Mouse (Mus musculus): ENCODE results near the gene Cd22.
"Not testable (repeated sequence)": the region's sequence is repeated elsewhere in the genome, so short reads cannot be mapped to it uniquely, and the experiment has no call there.

The Cd22 gene

DNA sequence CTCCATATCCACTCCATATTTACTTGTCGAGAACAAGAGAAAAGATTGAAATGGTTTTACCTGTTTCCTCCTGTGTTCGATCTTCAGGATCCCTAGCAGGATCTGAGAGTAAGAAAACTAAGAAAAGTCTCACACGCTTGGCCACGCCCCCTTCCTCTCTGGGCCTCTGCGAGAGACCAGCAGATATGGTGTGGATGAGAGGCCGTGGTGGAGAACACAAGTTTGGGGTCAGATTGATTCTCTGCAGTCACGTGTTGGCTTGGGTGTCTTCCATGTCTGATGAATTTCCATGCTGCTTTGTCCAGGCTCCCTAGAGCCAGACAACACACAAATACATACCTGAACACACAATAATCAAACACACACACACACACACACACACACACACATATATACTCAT is at the start of gene Cd22:
TSS of gene Cd22 (minus strand) at position 167 of the 400 bp plus-strand sequence.
- DNase-seq (ENCODE audit: low spot score): no peak

DNA sequence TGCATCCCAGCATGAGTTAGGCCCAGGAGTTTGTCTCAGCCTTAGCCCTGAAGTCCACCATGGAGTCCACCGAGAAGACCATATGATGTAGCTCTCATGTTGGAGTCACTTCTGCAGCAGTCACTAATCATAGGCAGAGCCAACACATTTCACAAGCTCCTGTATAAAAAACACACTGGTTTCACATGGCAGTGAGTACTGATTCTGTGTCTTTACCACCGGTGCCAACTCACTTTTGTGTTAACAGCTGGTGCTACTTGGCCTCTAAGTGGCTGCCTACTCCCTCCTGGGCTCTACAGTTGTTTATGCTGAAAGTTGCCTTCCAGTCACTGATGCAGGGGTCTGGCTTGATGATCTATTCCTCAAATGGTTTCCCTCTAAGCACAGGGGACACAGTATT is 44.4 kb upstream of the Cd22 start, which contains the start of gene Hamp2:
TSS of gene Hamp2 (minus strand) at position 101 of the 400 bp plus-strand sequence.
- DNase-seq (ENCODE audit: low spot score): not testable (repeated sequence)

DNA sequence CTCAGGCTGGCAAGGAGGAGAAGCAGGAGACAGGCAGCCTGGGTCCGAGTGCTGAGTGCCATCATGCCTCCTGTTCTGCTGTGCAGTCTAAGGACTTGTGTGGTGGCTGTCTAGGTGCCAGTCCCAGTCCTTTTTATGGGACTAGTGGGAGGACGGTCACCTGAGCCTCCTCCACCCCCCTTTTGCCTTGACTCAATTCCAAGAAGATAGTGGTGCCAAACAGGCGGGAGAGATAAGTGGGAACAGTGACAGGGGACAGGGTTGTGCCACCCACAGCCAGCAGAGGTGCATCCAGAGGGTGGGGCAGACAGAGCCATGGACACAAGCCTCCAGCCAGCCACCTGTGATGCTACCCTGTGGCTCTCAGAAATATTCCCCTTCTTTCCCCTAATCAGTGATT is 43.9 kb upstream of the Cd22 start:
- DNase-seq (ENCODE audit: low spot score): no peak

DNA sequence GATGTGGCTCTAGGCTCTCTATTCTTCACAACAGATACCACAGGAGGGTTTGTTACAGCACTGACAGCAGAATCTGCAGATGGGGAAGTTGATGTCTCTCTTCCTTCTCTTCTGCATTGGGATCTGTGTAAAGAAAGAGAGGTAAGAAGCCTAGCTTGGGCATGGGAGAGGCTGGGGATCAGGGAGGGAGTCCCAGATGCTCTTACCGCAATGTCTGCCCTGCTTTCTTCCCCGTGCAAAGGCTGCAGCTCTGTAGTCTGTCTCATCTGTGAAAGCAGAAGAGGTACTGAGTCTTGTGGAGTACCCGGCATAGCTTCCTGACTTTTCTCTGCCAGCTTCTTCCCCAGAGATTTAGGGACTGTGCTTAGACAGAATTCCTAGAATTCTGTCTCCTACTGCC is 42.3 kb upstream of the Cd22 start:
- not testable (repeated sequence) for DNase-seq (ENCODE audit: low spot score)

DNA sequence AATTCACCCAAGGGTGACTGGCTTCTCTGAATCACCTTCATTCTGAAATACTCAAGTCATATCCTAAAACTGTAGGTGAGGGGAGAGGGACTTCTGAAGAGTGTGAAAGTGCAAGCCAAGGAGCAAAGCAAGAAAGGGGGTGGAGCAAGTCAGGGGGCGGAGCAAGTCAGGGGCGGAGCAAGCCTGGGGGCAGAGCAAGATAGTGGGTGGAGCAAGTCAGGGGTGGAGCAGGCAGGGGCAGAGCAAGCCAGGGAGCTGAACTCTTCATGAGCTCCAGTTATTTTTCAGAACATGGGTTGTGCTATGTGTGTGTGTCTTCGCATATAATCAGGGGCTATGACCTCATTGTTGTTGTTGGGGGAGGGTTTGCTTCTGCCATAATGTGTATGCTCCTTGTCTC is 40.1 kb upstream of the Cd22 start:
- DNase-seq (ENCODE audit: low spot score): no peak

DNA sequence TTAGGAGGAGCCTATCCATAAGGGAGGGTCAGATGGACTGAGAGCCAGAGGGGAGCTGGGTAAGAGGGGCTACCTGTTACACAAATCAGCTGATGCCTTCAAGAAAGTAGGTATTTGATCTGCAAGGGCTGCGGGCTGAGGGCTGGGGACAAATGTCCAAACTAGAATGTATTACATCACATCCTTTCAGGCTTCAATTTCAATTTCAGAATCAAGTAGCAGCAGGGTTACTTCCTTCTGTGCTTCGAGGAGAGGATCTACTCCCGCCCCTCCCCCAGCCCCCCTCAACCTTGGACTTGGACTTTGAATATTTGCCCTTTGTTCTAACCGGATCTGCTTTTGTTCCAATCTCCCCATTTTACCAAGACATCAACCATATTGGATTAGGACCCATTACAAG is 37.1 kb upstream of the Cd22 start:
- no peak for DNase-seq (ENCODE audit: low spot score)

DNA sequence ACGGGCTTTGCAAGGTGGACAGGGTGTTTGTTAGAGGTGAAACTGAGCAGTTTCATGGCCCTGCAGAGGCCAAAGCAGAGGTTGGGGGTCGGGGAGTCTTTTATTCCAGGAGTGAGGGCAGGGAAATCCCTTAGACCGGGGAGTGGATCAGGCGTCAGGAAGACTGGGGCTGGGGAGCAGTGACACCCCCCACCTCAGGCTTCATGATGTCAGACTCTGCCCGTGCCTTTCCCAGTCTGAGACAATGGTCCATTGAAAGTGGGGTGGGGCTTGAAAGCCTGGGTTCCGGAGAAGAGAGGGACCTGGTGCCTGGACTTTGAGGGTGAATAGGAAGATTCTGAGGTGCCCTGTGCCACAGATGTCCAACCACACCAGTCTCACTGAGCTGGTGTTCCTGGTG is 36.6 kb upstream of the Cd22 start:
- DNase-seq (ENCODE audit: low spot score): no peak

DNA sequence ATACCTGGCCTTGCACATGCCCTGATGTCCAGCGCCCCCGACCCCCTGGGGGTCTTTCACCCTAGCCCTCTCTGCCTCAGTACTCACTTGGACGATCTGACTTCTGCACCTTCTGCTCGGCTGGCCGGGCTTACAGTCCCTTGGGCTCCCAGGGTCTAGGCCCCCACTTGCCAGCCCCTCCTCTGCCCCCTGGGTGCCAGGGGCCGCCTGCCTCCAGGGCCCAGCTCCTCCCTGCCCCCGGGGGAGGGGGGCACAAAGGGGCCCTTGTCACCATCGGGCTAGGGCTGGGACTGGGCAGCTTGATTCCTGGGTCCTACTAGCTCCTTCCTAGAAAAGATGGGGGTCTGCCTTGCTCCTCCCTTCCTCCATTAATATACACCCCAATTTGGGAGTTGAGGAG is 34.6 kb upstream of the Cd22 start, which contains the start of gene Mag:
TSS of gene Mag (minus strand) at position 142 of the 400 bp plus-strand sequence.
- DNase-seq (ENCODE audit: low spot score): no peak

DNA sequence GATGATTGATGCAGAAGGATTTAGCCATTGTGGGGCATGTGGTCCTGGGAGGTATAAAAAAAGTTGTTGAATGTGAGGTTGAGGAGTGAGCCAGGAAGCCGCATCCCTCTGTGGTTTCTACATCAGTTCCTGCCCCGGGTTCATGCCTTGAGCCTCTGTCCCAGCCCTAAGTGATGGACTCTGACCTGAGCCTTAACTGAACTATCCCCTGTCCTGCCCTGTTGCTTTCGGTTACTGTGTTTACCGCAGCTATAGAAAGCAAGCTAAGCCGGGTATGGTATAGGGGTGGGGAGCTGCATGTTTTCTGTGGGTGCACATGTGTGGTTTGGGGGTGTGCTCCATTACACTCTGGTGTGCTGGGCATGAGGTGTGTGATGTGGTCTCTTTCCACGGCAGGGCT is 29.6 kb upstream of the Cd22 start:
- DNase-seq (ENCODE audit: low spot score): no peak

DNA sequence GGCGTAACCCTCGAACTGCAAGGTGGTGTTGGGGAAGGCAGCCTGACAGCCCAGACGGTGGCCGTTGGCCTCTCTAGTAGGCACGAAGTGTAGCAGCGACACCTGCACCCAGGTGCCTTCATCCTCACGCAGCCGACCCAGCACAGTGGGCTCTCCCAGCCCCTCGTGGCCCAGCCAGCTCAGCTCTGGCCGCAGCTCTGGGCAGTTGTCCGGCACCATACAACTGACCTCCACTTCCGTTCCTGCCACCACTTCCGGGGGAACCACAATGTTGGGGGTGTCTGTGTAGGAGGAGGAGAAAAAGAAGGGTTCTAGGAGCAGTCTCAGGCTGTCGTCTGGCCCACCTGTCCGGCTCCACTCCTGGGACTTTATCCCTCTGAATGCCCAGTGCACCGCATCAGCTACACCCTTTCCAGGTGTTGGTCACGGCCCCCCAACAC is 28.9 kb upstream of the Cd22 start:
- no peak for DNase-seq (ENCODE audit: low spot score)

DNA sequence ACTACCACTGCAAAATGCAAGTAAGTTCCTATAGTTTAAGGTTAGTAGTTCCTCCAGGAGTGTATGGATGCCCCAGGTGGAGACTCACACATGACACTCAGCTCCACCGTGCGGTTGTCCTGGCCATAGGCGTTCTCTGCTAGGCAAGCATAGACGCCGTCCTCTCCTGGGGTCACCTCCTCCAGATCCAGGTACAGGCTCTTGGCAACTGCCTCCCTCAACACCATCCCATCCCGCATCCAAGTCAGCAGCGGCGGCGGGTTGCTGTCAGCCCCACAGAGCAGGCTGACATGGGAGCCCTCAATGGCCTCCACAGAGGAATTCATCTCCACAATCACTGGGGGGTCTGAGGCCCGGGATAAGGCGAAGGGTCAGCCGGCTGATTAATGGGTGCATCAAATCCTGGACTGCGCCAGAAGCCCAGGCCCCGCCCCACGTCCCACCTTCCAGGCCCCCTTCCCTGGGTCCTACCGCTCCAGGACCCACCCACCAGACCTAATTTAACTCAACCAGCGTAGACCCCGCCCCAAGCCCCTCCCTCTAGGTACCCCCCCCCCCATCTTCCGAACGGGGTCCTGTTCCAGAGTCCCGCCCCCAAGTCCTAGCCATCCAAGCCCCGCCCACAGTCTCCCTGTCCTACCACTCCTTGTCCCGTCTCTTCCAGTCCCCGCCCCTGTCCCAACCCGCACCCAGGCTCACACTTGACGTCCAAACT is 28.3 kb upstream of the Cd22 start:
- DNase-seq (ENCODE audit: low spot score): no peak

DNA sequence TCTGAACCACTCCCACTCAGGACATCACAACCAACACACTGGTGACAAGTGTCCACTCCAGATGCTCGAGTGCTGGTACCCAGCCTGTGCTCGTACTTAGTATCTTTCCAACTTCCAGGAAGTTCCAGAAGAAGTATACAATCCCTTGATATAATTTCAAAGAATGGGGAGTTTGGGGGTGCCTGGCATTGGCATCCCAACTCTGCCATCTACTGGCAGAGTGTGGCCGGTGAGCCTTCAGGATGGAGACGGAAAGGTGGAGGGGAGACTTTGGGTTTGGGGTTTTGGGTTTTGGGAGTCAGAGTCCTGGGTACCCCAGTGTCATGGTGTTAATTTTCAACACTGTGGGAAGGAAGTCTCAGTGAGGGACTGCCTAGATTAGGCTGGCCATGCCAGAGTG is 23.9 kb upstream of the Cd22 start:
- peak; percentile 10 for DNase-seq (ENCODE audit: low spot score)

DNA sequence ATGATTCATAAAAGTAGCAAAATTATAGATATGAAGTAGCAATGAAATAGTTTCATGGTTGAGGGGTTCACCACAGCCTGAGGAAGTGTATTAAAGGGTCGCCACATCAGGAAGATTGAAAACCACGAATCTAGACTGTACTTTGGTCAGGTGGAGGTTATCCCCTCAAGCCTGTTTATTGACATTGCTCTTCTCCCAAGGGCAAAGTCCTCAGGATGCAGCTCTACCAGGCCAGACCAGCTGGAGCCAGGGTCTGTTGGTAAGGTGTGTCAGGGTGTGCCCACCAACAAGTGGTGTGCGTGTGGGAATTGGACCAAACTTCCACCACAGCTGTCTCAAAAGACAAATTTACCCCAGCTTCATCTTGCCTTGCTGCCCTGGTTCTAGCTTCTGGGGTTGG is 15.1 kb upstream of the Cd22 start:
- DNase-seq (ENCODE audit: low spot score): no peak

DNA sequence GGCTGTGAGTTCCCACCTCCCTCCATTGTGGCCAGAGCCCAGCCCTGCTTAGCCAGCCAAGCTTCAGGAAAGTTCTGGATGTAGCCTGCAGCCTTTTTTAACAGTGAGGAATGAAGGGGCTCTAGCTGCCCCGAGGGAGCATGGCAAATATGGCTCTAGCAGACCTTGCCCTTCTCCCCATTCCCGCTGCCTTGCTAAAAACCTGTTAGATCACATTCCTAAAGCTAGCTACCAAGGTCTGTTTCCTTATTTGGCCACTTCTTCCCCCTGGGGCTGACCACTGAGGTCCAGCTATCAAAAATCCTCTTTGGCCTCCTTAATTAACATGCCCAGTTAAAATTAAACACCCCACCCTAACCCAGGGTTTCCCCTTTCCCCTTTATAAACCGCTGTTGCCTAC is 12.4 kb upstream of the Cd22 start:
- no peak for DNase-seq (ENCODE audit: low spot score)

DNA sequence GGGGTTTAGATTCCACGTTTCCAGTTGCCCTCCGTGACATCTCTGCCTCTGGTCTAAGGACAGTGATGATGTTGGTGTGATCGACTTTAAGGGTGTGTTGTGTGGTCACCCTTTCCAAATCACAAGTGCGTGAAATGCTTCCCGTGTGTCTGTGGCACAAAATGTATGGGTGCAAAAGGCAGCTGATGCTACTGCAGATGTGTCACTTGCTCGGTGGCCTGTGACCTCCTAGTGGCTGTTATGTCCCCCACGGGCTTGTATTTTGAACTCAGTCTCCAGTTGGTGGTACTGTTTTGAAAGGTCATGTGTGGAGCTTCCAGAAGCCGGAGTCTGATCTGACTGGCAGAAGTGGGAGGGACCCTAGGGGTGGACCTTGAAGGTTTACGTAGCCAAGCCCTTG is 11.6 kb upstream of the Cd22 start:
- no peak for DNase-seq (ENCODE audit: low spot score)

DNA sequence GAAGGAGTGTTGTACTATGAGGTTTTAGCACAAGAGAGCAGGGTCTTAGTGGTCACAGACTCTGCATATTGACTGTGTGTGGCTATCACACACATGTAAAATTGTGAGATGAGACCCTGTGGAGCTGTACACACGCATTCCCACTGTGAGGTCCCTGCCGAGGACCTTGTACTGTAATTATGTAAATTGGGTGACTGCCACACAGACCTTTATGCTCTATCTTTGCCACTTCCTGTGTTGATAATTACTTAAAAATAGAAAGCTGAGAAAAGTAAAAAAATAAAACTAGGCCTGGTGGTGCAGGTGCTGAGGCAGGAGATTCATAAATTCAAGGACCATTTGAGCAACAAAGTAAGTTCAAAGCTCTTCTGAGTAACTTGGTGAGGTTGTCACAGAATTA is 10.5 kb upstream of the Cd22 start:
- DNase-seq (ENCODE audit: low spot score): no peak

DNA sequence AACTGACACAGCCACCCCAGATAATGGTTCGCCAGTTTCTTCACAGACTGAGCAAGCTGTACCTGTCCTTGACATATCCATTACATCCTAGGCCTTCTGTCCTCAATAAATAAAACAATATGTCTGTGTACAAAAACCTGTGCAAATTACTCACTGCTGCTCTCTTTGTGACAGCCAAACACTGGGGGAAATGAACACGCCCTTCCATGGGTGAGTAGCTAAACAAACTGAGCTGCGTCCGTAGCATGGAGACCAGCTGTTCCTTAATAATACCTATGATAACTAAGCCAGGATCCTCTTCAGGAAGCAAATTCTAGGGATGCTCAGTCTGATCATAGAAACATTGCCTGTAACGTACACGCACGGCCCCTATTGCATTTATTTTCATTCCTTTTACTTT is 8.6 kb upstream of the Cd22 start:
- DNase-seq (ENCODE audit: low spot score): no peak

DNA sequence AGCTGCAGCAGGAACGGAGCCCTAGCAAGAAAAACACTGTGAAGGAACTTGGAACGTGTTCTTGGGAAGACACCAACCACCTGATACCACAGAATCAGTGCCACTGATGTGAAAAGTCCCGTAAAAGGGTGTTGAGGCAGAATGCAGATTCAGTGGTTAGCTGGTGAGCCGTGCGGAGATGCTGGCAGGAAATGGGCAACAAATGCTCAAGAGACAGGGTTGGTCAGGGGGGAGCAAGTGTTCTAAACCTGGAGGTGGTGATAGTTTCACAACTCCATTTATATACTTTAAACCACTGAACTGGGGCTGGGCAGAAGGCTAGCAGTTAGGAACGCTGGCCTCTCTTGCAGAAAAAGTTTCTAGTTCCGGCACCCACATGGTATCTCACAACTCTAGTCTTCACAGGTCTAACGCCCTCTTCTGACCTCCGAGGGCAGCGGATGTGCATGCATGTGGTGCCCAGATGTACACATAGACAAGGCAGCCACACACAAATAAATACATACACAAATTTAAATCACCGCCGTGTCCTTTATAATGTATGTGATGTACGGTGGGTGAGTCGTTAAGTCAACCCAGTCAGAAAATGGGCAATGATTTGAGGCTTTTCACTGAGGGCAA is 7.5 kb upstream of the Cd22 start:
- DNase-seq (ENCODE audit: low spot score): no peak

DNA sequence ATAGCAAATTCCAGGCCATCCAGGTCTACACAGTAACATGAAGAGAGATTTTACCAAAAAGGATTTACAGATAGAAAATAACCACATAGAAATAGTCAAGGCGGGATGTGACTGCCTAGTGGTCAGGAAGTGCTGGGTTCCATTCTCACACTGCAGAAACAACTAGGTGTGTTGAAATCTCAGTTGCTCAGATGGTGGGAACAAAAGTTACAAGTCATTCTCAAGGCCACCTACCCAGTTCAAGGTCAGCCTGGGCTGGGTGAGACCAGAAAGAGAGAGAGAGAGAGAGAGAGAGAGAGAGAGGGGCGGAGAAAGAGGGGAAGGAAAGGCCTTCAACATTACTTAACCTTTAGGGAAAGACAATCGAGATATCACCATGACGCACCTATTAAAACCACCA is 6.7 kb upstream of the Cd22 start:
- DNase-seq (ENCODE audit: low spot score): no peak

DNA sequence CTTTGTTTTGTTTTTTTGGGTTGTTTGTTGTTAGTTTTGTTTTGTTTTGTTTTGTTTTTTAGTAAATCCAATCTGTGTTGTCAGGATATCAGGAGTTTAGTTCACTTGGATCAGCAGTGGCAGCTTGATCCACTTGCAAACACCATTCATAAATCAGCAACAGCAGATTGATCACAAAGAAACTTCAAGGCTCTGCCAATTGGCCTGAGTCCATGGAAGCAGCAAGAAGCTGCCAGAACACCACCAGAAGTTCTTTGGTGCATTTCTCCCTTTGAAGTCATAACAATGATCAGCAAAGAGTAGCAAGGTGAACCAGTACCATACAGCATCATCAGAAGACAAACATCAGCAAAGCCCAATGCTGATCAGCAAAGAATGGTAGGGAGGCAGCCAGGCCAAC is 3.9 kb upstream of the Cd22 start:
- no peak for DNase-seq (ENCODE audit: low spot score)

DNA sequence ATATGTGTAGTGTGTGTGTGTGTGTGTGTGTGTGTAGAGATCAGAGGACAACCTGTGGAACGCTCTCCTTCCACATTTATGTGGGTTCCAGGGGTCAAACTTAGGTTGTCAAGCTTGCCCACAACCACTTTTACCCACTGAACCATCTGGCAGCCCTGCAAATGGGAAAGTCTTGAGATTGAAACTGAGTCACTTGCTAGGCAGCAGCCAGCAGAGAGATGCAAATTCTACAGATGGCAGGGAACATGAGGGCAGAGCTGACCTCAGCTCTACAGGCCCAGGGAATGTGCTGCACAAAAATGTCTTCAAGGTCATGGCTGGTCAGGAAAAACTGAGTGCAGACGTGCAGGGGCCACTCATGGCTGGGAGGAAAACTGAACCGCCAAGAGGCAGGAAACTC is 1.2 kb upstream of the Cd22 start:
- DNase-seq (ENCODE audit: low spot score): no peak

DNA sequence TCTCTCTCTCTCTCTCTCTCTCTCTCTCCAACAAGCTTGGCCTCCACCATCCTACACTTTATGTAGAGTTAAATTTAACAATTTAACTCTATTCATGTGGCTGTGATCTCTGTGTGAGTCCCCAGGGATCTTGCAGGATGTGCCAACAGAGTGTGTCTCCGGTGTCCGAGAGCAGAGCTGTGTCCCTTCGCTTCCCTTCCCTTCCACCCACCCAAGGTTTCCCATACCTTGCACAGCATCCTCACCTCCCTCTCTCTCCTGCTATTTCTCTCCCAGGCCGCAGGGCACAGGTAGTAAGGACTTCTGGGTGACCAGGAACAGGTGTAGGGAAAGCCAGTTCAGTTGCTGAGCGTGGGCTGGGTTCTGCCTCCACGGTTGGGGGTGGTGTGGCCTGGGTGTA is 1.2 kb downstream of the Cd22 start:
- no peak for DNase-seq (ENCODE audit: low spot score)

DNA sequence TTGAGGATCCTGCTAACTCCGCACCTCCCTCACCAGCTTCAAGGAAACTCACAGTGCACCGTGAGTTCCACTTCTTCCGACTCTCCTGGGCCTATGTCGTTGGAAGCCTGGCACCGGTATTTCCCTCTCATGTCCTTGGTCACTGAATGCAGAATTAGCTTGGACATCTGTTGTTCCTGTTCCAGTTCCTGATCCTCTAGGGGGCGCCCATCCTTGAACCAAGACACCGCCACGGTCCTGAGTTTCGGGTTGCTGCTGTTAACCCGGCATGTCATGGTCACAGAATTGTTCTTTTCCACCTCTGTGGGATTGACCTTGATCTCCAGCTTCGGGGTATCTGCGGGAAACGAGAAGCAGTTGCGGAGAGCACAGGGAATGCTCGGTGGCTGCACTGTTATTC is 7.1 kb downstream of the Cd22 start:
- peak; percentile 30 for DNase-seq (ENCODE audit: low spot score)

DNA sequence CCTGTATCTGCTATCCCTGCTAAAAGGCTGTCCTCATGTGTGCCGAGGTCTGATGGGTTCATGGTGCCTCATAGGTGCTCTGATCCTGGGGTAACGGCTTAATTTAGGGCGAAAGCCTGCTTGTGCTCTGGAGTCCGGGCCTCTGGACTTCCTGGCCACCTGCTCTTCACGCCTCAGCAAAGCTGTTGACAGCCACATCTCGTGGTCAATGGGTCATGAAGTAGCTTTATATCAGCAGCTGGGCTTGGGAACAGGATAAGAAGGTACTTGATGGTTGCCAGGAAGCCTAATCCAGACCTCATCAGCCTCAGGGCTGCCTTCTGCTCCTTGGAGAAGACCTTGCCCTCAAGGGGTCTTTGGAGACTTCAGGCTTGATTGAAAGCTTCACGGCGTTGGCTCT is 16.8 kb downstream of the Cd22 start:
- DNase-seq (ENCODE audit: low spot score): no peak
